Mouse (Mus musculus) cerebral cortex, adult 2 months (tissue): ENCODE measurements around the gene Eno3.

Source experiments
- WGBS: fragments of 180-500 bp; shearing (Covaris S2); methylation state at CpG from one replicate; pipeline ENCODE4 v1.1.7; 2018; 5-methylcytosine and 5-hydroxymethylcytosine counted together

Eno3 gene

DNA sequence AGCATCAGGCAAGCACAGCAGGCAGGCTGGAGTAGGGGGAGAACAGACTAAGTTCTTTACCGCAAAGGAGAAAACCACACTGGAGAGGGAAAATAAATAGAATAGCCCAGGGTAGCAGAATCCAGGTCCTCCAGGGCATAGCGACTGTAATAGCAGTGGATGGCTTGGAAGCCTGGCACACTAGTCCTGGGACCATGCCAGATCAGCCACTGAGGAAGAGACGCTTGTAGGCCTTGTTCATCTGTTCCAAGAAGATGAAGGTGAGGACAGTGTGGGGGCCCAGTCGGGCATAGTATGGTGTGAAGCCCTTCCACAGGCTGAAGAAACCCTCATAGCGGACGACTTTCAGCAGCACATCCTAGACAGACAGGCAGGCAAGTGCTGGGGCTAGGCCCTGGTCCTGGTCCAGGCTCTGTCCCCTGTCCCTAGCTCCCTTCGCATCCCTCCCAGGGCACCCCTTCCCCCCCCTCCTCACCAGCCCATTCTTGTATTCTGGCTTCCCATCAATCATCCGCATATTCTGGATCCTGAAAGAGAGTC lies 12.4 kb upstream of the Eno3 start:
- 84% methylated on average over 8 of the region's 8 CpGs for WGBS

DNA sequence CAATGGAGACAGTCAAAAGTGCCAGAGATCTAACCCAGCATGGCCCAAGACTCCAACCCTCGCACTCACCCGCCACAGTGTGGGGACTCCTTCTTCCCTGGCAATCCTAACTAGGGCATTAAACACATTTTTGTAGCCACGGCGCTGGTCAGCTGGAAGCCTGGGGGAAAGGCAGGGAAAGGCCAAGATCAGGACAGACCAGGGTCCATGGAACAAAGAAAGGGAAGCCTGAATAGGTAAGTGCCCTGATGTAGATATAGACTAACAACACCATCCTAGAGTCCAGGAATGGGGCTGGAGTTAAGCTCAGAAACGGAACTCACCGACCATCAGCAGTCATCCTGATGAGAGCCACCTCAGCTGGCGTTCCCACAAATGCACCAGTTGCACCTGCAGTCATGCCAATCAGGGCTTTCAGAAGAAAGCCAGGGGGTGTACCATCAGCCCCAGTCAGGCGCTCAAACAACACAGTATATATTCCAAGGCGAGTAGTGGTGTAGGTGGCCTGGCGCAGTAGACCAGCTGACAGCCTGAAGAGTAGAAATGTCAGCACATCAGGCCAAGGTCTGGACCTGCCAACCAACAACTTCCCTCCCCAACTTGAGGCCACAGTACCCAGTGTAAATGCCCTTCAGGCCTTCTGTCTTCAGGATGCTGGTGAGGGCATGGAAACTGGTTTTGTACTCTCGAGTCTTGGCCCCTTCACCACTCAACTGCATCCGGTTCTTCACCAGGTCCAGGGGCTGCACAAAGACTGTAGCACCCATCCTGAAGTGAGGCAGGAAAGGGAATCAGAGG lies 11.3 kb upstream of the Eno3 start:
- WGBS, result 82% methylated on average over 12 of the region's 12 CpGs

DNA sequence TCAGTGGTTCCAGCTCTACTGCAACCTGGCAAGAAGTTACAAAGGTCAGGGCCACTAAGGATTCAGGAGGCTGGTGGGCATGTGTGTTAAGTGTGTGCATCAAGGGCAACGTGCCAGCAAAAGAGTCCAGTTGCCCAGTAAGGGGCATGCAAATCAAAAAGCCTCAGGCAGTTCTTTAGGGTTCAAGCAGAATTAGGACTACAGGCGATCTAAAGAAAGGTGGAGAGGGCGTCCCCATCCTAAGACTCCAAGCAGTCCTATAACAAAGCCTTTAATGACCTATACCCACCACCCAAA lies 10.8 kb upstream of the Eno3 start:
- 11% methylated on average over 3 of the region's 3 CpGs for WGBS

DNA sequence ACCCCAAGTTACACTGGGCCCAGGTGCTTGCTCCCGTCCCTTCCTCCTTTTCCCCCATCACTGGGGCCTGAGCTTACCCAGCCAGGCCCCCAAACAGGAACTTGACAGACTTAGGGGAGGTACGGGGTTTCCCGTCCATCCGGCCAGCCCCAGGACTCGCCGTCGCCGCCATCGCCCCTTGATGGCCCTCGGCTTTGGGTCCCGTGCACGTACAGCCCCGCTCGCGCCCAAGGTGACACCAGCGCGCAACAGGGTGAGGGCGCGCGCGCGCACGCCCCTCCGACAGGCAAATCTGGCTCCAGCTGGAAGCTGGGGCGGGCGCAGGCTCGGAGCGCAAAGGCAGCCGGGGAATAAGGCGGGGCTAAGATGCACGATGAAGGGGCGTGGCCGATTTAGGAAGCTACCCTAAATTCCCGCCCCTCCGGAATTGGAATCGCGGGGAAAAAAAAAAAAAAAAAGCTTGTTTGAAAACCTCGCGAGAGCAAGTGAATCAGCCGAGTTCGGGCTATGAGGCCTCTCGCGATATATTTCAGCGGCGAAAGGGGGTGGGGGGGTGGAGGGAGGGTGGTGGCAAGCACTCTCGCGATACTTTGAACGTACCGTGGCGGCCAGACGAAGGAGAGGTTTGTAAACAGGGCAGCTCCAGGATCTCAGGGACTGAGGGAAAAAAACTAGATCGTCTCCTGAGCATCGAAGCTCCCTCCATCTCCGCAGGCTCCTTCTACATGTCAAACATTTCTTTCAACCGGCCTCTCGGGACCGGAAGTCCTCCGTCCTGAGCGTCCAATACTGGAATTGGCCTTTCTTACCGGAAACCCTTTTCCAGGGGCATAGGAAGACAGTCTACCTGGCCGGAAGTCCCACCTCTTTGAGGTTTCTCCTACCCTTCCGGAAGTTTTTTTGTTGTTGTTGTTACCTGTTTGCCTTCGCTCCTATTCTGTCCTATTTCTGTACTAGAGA lies 10.0 kb upstream of the Eno3 start, which contains the start of the genes Rnf167 and Slc25a11:
TSS of gene Rnf167 (plus strand) at position 545 of the 960 bp plus-strand sequence.
TSS of gene Slc25a11 (minus strand) at position 789 of the 960 bp plus-strand sequence.
- under 1% methylated on average over 63 of the region's 63 CpGs for WGBS

DNA sequence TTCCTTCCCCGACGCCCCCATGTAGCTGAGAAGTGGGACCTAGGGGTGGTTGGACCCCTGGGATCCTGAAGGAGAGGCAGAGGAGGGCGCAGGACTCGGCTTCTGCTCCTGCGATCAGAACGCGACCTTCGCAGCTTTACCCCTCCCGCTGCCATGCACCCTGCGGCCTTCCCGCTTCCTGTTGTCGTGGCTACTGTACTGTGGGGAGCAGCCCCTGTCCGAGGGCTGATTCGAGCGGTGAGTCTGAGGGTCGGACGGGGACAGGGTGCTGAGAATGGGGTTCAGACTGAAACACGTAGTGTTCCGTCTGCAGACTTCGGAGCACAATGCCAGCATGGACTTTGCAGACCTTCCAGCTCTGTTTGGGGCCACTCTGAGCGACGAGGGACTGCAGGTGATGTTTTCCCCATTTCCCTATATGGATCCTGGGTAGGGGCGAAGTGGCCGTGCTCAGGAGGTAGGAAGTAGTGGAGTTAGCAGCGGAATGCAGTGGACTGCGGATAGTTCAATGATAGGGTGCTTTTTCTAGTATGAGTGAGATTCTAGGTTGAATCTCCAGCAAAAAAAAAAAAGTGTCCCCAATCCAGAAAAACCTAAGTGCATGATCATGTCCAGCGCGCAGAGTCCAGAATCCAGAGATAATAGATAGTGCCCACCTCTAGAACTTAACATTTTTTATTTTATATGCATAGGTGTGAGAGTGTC lies 9.1 kb upstream of the Eno3 start:
- WGBS, result 4% methylated on average over 28 of the region's 28 CpGs

DNA sequence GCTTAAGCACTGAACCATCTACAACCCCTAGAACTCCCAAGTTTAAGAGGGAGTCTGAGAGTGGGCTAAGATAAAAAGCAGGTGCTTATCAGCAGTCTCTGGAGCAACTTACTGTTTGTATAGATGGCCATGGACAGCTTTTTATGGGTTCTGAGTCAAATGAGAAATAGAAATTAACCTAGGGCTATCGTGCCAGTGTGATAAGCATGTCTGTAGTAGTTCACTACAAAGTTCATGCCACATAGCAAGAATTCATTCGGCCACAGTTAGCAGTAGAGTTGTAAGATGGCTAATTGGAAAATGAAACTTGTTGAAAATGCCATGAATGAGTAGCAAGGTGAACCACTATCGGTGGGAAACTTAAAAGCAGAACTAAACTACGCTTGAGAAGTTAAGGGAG lies 8.5 kb upstream of the Eno3 start:
- 71% methylated on average over 4 of the region's 4 CpGs for WGBS

DNA sequence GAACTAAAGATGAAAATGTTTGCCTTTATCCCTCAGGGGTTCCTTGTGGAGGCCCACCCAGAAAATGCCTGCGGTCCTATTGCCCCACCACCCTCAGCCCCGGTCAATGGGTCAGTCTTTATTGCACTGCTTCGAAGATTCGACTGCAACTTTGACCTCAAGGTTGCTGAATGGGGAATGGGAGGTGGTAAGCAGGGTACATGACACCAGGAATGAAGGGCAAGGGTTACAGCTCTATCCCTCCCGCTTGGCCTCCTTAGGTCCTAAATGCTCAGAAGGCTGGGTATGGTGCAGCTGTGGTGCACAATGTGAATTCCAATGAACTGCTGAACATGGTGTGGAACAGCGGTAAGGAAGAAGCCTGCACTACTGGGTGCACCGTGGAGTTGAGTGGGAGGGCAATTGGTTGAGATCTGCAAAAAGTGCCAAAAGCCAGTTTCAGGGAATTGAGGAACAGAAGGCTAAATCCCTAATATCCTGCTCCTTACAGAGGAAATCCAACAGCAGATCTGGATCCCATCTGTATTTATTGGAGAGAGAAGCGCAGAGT lies 7.7 kb upstream of the Eno3 start:
- WGBS, result 75% methylated on average over 8 of the region's 8 CpGs

DNA sequence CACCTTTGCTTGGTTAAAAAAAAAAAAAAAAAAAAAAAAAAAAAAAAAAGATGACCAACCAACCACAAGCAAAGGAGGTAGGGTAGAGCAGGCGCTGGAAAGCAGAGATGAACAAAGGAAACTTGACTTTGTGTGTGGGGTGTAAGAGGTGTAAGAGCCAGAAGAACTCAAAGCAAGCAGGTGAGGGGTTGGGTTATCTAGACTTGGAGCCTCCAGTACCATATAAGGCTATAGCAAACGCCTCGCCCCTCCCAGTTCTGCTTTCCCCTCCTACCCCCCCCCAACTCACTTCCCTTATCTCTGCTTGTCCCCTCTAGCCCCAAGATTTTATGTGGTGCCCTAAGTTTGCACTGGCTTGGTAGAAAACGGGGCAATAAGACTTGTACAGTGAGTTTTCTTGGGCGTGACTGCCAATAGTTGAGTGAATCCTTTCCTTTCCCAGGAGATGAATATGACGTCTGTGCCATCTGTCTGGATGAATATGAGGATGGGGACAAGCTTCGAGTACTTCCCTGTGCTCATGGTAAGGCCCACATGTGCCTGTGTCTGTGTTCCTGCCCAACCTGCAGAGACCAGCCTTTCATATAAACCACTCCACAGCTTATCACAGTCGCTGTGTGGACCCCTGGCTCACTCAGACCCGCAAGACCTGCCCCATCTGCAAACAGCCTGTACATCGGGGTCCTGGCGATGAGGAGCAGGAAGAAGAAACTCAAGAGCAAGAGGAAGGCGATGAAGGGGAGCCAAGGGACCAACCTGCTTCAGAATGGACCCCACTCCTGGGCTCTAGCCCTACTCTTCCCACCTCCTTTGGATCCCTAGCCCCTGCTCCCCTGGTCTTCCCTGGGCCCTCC lies 6.5 kb upstream of the Eno3 start:
- WGBS, result 58% methylated on average over 12 of the region's 12 CpGs

DNA sequence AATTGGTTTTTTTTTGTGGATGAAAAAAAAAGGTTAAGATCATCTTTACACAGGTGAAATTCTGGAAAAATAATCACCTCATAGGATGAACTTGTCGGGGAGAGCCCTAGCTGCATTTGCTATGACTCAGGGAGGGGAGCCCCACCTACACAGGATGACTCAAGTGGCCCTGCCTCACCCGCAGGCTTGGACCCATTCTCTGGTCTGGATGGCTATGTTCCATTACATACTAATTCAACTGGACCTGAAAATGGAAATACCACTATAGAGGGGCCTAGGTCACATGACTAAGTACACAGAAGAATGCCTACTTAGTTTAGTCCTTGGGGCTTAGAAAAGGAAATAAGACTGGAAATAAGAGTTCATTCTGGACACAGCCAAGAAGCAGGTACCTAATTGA lies 5.6 kb upstream of the Eno3 start:
- whole genome bisulfite sequencing, result 31% methylated on average over 2 of the region's 2 CpGs

DNA sequence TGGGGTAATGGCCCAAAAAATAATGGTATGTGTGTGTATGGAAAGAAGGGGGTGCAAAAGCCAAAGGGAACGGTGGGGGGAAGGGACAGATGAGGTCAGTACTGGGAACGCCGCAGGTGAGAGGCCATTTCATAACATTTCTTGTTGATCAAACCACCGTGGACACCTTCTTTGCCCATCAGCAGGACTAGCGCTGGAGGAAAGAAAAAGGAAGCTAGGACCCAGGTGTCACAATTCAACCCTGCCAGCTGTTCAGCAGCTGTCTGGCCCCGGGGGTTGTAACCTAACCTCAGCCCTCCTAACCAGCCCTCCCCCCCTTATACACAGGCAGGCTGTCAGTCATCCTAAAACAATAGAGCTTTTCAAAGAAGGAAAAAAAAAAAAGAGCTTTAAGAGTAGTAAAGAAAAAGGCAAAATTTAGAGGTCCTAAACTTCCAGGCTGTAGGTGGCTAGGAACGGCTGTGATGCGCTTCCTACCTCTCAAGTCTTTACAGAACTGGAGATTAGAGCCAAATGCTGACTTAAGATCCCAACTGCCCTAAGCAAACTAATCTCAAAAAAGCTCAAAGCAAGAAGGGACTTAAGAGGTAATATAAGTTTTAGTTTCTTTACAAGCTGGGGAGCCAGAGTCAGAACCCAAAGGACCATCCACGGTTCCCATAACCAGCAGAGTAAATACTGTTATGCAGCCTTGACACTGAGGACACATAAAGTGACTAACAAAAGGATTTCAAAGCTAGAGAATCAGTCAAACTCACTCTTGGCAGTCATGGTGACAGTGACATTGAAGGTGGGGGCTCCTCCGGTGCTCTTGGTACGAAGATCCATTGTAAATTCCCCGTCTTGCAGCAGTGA lies 4.7 kb upstream of the Eno3 start:
- 35% methylated on average over 12 of the region's 12 CpGs for WGBS

DNA sequence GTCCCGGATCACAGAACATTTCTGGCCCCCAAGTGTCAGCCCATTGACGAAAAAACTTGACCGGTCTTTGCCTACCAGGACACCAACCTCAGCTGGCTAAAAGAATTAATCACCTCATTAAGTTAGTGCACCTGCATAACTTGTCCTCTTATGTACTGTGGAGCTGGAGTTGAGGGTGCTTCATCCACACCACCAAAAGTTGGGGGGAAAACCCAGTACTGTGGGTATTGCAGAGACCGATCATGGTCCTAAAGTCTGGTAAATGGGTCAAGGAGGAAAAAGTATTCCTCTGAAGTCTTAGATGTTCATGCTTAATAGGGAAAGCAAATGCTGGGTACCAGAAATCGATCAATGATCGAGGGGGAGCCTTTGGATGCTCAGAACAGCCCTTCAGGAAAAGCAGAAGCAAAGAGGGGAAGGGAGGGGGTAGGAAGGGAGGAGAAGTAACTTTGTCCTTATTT lies 4.1 kb upstream of the Eno3 start:
- 35% methylated on average over 6 of the region's 6 CpGs for WGBS

DNA sequence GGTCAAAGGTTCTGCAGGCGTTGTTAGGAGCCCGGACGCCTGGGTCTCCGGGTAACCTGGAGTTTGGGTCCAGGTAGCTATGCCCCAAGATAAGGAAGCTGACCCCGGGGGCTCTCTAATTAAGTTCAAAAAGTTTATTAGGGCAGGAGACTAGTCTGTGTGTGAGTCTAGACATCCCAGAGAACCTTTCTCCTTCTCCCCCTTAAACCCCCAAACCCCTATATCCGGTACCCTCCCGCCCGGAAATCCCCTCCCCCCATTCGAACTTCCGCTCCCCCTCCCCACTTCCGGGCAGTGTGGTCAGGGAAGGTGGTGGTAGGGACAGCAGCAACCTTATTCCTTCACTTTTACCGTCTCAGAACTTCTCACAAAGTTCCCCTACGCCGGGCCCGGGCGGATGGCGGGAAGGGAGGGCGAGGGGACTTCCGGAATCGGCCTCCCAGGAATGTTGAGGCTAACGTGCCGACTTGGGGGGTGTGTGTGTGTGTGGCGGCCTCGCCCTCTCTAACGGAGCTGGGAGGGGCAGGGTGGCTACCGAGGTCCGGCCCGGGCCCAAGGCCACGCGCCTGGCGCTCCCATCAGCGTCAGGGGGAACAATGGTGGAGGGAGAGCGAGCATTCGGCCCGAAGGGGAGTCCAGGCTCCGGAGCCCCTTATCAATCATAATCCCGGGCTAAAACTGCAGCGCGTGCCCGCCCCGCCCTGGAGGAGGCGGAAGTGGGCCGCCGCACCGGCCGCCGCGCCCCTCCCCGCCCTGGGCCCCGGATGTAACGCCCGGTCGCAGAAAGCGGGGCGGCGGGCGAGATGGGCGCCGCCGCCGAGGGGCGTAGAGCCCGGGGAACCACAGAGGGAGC lies 3.4 kb upstream of the Eno3 start:
- under 1% methylated on average over 63 of the region's 63 CpGs for WGBS

DNA sequence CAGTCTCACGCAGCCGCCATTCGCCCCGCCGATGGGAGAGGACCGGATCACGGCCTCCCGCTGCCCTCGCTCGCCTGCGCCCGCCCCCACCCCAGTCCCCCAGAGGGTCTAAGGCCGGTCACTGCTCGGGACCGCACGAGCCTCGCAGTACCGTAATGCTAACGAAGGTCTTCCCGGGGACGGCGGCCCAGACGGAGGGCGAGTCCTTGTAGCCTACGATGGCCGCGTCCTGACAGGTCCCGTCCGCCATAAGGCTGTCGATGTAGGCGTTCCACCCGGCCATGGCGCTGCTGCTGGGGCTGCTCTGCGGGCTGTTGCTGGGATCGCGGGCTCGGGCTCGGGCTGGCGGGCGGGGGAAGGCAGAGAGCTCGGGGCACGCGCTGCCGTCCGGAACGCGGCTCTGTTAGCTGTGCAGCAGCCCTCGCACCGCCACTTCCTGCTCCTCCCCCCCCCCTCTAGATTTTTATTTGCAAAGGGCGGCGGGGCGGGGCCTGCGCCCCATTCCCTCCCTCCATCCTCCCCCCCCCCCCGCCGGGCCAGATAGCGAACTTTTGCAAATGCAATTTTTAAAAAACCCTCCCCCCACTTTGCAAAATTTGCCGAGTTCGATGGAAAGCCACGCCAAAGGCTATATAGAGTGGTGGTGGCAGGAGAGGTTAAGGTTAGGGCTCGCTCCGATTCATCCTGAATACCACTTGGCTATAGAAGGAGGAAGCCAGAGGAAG lies 2.6 kb upstream of the Eno3 start, which contains the start of gene Pfn1:
TSS of gene Pfn1 (minus strand) at position 447 of the 725 bp plus-strand sequence.
- WGBS, result under 1% methylated on average over 58 of the region's 61 CpGs

DNA sequence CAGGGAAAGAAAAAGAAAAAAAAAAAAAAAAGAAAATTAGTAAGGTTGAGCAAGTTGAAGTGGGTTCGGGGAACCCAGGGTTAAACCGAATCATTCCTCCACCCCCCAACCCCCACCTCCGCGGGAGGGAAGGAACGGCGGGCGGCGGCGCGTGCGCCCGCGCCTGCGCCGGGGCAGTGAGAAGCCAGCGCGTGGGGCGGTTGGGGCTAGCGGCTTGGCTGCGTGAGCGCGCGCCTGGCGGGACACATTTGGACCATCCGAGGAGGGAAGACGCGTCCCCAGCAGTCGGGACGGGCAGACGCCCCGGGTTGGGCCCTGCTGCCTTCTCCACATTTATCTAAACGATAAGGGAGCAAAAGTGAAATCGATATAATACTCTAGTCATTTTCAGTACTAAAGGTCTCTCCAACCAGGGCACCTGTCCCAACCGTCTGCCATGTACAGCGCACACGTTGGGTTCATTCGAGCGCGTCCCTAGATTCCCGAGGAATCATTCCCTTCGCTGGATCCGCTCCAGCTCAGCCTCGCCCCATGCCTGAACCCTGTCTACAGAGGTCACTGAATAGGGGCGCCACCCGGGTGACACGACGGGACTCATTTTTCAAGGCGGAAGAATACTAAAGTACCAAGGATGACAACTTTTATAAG lies 2.0 kb upstream of the Eno3 start:
- WGBS, result under 1% methylated on average over 48 of the region's 48 CpGs

DNA sequence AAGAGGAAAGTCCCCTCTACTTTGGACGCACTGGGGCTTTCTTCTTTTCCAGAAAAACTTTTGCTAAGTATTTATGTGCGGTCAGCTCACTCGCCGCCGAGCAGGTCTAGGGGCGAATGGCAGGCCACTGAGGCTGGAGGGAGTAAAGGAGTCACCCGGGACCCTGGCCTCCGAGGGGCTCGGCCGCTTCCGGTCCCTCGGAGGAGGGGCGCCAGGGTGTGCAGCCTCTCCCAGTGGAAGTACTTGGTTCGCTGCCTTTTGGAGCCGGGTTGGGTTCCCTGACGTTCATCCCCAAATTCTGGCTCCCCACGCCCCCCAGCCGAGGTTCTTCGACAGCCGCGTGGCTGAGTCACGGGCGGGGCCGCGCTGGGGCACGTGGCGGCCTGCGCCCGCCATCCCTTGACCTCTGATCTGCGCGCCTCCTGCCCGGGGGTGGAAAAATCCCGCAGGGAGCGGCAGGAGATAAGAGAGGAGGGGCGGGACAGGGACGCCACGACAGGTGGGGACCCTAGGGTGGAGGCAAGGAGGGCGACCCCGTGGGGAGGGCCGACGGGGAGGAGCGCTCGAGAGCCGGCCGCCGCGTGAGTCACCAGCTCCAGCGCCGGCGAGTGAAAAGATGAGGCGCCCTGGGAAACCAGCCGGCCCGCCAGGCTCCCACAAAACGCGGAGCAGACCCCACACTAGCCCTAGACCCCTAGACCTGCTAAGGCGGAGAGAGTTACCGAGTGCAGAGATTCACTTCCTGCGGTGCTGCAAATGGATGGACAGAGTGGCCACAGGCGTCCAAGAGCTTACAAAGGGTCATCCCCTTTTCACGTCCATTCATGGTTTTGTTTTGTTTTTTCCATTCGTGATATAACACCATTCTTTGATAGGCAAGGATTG lies 1.2 kb upstream of the Eno3 start:
- WGBS, result 3% methylated on average over 61 of the region's 61 CpGs

DNA sequence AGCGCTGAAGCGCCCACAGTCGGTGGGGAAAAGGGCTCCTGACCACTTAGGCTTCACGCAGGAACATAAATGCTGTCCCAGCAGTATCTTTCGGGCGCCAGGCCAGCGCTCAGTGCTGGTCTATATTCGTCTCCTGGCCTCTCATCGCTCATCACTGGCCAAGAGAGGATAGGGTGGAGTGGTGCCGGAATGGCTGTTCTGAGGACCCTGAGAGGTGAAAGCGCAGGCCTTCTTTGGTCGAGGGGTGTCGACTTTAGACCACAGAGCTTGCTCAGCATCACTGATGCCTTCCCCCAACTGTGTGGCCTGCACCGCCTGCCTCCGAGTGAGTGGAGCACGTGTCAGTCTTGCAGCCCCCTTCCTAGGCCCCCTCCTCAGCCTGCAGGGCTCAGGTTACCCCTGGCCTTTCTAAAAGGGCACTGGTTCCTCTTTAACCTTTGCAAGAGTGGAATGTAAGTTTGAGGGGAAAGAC lies 510 bp upstream of the Eno3 start:
- WGBS, result 48% methylated on average over 16 of the region's 16 CpGs
